Mouse (Mus musculus) CD4-positive helper T cell, adult 2 months (primary cell): Measurements from ENCODE around the gene Gm10406.
"Not testable (repeated sequence)": the region's sequence is repeated elsewhere in the genome, so short reads cannot be mapped to it uniquely, and the experiment has no call there.

Experiments
- DNase-seq: peaks from one replicate; pipeline ENCODE4 v3.0.0-alpha.2; 2012; ENCODE audit warnings: low read depth, missing footprints, low spot score

The Gm10406 gene

GRCm38 (mm10) chr14:7026781-7027749, at the start of gene Gm10406:
TSS of gene Gm10406 (minus strand) at chr14:7027449.
- DNase-seq = peak; percentile 7

- not testable (repeated sequence) for DNase-seq
Measured at GRCm38 (mm10) chr14:7044870-7045269, 17.6 kb upstream of the Gm10406 start, which contains the start of gene Gm3685. TSS of gene Gm3685 (minus strand) at chr14:7044970.

DNA sequence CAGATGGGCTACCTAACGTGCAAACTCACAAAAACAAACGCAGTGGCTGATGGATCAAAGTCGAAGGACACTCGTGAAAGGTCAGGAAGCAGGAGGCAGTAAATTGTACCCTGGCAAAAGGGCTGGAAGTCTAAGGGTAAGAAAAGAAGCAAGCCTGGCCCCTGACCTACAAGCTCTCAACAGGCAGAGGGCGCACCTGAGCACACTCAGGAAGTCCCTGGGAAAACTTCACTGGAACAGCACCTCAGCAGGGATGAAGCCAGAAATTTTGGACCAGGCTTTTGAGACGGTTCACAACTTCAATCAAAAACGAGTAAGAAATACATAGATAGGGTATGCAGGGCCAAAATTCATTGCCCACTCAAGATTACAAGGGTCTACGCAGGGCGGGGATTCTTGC, 975 bp downstream of the Gm10406 start:
- not testable (repeated sequence) for DNase-seq

GRCm38 (mm10) chr14:6973718-6974117, 53.5 kb downstream of the Gm10406 start, which contains the start of gene Gm6356:
TSS of gene Gm6356 (minus strand) at chr14:6973818.
- not testable (repeated sequence) for DNase-seq
